Mouse (Mus musculus) lung, postnatal 0 days (tissue): Measurements from ENCODE around the gene 1500011B03Rik.

ENCODE experiments used
- CTCF ChIP-seq: IDR thresholded peaks from 2 replicates; pipeline ENCODE4 v1.5.1; 2016; ENCODE audit warnings: antibody characterized with exemption, mild to moderate bottlenecking
- EP300 ChIP-seq: IDR thresholded peaks from 2 replicates; pipeline ENCODE4 v1.6.1; 2016; ENCODE audit warnings: antibody characterized with exemption, mild to moderate bottlenecking, control low read depth

GRCm38 (mm10) chr5:114799848-114800247, 23.4 kb downstream of the 1500011B03Rik start:
- no peak for TF ChIP-seq EP300
- no peak for TF ChIP-seq CTCF
